Mouse (Mus musculus): ENCODE results near the gene Gm37596.
"Not testable (repeated sequence)": the region's sequence is repeated elsewhere in the genome, so short reads cannot be mapped to it uniquely, and the experiment has no call there.

Gm37596 gene

GRCm38 (mm10) chr3:93692970-93693369 is at the start of gene Gm37596:
TSS of gene Gm37596 (minus strand) at chr3:93693070.
- not testable (repeated sequence) for DNase-seq

- not testable (repeated sequence) for DNase-seq
Measured at GRCm38 (mm10) chr3:93708969-93709637, 16.2 kb upstream of the Gm37596 start.

GRCm38 (mm10) chr3:93676210-93676609 is 16.7 kb downstream of the Gm37596 start, which contains the start of gene Tdpoz1:
TSS of gene Tdpoz1 (minus strand) at chr3:93676310.
- not testable (repeated sequence) for DNase-seq

GRCm38 (mm10) chr3:93670805-93671503 is 21.9 kb downstream of the Gm37596 start:
- DNase-seq, result not testable (repeated sequence)

- DNase-seq, result no peak
Measured at GRCm38 (mm10) chr3:93654260-93654659, 38.6 kb downstream of the Gm37596 start.

GRCm38 (mm10) chr3:93652586-93652985 is 40.3 kb downstream of the Gm37596 start, which contains the start of gene Tdpoz2:
TSS of gene Tdpoz2 (minus strand) at chr3:93652686.
- DNase-seq, result no peak

All from lung, postnatal 14 days (tissue).